Mouse (Mus musculus) forebrain, embryonic 12.5 days (tissue): ENCODE measurements around the gene Olfr49. TPM values are rescaled to one million over a fixed set of nuclear protein-coding genes. Genes with fewer than 3 reads are reported as not detected.
"Not testable (repeated sequence)": the region's sequence is repeated elsewhere in the genome, so short reads cannot be mapped to it uniquely, and the experiment has no call there.

Source experiments
- ATAC-seq: fragments of 200-750 bp; cut with Nextera tagmentation; 2 replicates; pipeline ENCODE4 v1.8.0; 2017; ENCODE audit warnings: moderate TSS enrichment; ENCODE audit not compliant: low FRiP score
- H3K27ac ChIP-seq: fragments of 300-500 bp; sonication (generic); 2 replicates; pipeline ENCODE4 v1.5.1; 2016; ENCODE audit warnings: mild to moderate bottlenecking
- H3K27me3 ChIP-seq: fragments of 300-500 bp; sonication (generic); 2 replicates; pipeline ENCODE4 v1.6.1; 2016; ENCODE audit warnings: mild to moderate bottlenecking
- H3K36me3 ChIP-seq: fragments of 300-500 bp; sonication (generic); replicated peaks from 2 replicates; pipeline ENCODE4 v1.6.1; 2016; ENCODE audit warnings: mild to moderate bottlenecking
- H3K4me1 ChIP-seq: fragments of 300-500 bp; sonication (generic); 2 replicates; pipeline ENCODE4 v1.6.1; 2016
- H3K4me2 ChIP-seq: fragments of 300-500 bp; sonication (generic); 2 replicates; pipeline ENCODE4 v1.6.1; 2016; ENCODE audit warnings: mild to moderate bottlenecking, moderate library complexity
- H3K4me3 ChIP-seq: fragments of 300-500 bp; sonication (generic); replicated peaks from 2 replicates; pipeline ENCODE4 v1.5.1; 2016; ENCODE audit warnings: mild to moderate bottlenecking
- H3K9ac ChIP-seq: fragments of 300-500 bp; sonication (generic); 2 replicates; pipeline ENCODE4 v1.6.1; 2016; ENCODE audit warnings: mild to moderate bottlenecking
- H3K9me3 ChIP-seq: fragments of 300-500 bp; sonication (generic); 2 replicates; pipeline ENCODE4 v1.6.1; 2016
- WGBS: fragments of 180-500 bp; shearing (Covaris S2); methylation state at CpG from one replicate; pipeline ENCODE4 v1.1.7; 2016; 5-methylcytosine and 5-hydroxymethylcytosine counted together
- polyA plus RNA-seq: library from polyadenylated mRNA; unstranded; fragments of >200 nt; fragmentation: Nextera tagmentation; extraction: Ambion mirVana; gene quantifications from 2 replicates; pipeline ENCODE4 v1.2.1, GENCODE M21; 2016

Gene Olfr49
- polyA plus RNA-seq, 1 experiment from 2014 or later = not detected

GRCm38 (mm10) chr14:54235825-54236540, 48.8 kb downstream of the Olfr49 start:
- WGBS = 84% methylated on average over 5 of the region's 5 CpGs
- no peak overlapping the region for H3K4me2 ChIP-seq
- no peak overlapping the region for H3K27ac ChIP-seq
- H3K36me3 ChIP-seq = peaks cover 27% of the 10 kb centered on the region
- no peaks in the 10 kb centered on the region for H3K27me3 ChIP-seq
- H3K9me3 ChIP-seq = no peaks in the 10 kb centered on the region
- H3K4me3 ChIP-seq = no peak overlapping the region
- no peak overlapping the region for H3K9ac ChIP-seq
- H3K4me1 ChIP-seq = peaks cover 17% of the 10 kb centered on the region
- no peak for ATAC-seq

DNA sequence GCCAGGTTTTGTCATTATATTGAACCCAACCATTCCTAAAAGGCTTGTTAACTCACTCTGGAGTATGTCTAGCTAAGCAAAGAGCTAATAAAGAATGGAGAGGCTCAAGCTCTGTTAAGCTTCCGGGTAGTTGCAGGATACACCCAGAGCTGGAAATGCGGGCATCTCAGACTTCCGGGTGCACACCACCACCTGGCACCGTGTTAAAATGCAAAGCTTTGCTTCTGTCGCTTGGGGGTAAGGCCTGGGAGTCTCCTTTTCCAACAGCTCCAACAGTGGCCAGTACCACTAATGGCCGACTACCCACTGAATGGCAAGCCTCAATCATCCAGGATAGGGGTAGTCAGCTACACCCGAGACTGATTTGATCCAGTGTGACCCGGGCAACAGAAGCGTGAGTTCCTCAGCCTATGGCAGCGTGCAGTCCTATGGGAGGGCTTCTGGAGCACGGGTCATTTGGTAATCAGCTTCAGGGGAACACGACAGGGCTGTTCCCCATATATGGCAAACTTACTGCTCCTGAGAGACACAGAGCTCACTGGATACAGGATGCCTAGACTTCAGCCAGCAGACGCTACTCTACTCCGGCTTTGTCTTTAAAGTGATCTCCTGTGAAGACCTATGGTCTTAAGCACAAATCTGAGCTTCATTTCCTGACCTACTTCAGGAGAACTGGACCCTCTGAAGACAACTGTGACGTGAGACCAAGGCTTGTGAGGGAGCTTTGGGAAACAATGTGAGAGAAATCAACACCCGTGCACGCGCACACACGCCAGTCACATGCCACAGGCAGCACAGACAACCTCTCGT, 50.3 kb downstream of the Olfr49 start:
- ATAC-seq = no peak
- Histone ChIP-seq H3K4me2 (no peak overlapping the region), H3K36me3 (peaks cover 25% of the 10 kb centered on the region), H3K27me3 (no peaks in the 10 kb centered on the region), H3K4me3 (no peak overlapping the region), H3K9ac (no peak overlapping the region), H3K4me1 (peaks cover 17% of the 10 kb centered on the region), H3K9me3 (no peaks in the 10 kb centered on the region), H3K27ac (0 out of 2 replicates have a peak overlapping the region, but pooled peaks have one; percentile 2)
- WGBS = 80% methylated on average over 20 of the region's 20 CpGs

DNA sequence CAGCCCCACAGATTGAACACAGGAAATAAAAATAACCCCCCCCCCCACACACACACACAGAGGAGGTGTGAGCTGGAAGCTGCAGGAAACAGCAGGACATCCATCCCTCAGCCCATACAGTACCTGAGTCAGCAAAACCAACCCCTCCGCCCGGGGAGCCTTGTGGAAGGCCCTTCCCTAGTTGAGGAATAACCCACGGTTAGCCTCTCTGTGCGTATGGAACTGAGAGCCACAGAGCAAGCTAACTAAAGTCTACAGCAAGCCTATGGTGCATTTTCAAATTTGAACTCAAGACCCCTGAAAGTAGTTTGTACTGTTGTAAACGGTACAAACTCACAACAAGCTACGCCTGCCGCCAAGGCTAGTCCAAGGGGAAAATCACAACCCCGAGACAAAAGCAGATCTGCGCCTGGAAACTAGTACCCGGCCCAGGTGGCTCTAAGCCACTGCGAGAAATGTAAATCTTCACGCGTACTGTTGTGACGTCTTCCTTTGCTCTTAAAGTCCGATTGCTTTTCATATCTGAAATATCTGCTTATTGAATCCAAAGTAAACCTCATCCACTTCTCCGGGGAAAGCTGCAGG, 51.1 kb downstream of the Olfr49 start:
- 81% methylated on average over 16 of the region's 16 CpGs for WGBS
- no peak overlapping the region for H3K4me3 ChIP-seq
- peaks cover 23% of the 10 kb centered on the region for H3K4me1 ChIP-seq
- peaks cover 22% of the 10 kb centered on the region for H3K36me3 ChIP-seq
- H3K27me3 ChIP-seq = no peaks in the 10 kb centered on the region
- H3K27ac ChIP-seq = 0 out of 2 replicates have a peak overlapping the region, but pooled peaks have one; percentile 14
- no peaks in the 10 kb centered on the region for H3K9me3 ChIP-seq
- H3K4me2 ChIP-seq = no peak overlapping the region
- ATAC-seq = no peak
- H3K9ac ChIP-seq = no peak overlapping the region

GRCm38 (mm10) chr14:54232811-54233558, 51.8 kb downstream of the Olfr49 start:
- Histone ChIP-seq H3K27ac (0 out of 2 replicates have a peak overlapping the region, but pooled peaks have one; percentile 14), H3K27me3 (no peaks in the 10 kb centered on the region), H3K4me2 (no peak overlapping the region), H3K4me3 (no peak overlapping the region), H3K4me1 (peaks cover 29% of the 10 kb centered on the region), H3K9me3 (no peaks in the 10 kb centered on the region), H3K36me3 (peaks cover 20% of the 10 kb centered on the region), H3K9ac (no peak overlapping the region)
- ATAC-seq = no peak
- 66% methylated on average over 9 of the region's 9 CpGs for WGBS

DNA sequence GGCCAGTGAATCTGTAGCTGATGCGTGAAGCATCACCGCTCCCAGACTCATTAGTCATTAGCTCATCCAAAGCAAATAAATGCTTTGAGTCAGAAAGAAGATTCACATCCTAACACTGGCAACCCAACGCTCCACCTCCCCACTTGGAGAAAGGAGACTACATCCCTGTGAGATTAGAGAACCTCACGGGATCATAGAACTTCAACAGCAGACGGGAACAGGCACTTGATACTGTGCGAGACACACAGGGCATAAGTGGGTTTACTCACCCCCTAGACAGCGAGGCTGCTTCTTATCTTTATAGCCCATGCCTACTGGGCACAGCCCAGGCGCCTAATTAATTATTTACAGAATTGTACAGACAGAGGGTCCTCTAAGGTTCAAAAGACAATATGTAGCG, 52.6 kb downstream of the Olfr49 start:
- H3K27ac ChIP-seq = peak overlapping the region; percentile 46; the same call in 1 of the 2 replicates
- H3K9me3 ChIP-seq = no peaks in the 10 kb centered on the region

DNA sequence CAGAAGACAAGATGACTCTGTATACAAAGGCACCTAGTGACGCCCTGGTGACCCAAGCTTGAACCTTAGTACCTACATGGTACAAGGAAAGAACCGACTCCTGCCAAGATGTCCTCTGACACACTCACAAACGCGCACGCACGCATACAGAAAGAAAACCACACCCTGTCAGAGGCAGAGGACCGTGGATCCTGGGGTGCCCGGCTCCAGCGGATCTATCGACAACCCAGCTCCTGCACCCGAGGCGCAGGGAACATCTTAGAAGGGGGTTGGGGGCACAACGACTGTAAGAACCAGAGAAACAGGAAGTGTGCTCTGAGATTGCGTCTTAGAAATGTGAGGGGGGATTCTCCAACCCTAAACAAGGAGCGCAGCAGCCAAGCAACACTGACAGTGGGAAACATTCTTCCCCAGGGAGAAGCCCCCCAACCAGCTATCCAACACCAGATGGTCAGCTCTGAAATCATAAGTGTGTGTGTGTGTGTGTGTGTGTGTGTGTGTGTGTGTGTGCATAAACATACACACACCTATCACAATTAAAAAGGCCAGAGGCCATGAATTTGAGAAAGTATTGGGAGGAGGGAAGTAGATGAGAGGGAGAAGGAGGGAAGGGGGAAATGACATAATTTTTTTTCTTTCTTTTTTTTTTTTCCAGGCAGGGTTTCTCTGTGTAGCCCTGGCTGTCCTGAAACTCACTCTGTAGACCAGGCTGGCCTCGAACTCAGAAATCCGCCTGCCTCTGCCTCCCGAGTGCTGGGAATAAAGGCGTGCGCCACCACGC, 53.4 kb downstream of the Olfr49 start:
- peaks cover 29% of the 10 kb centered on the region for H3K4me1 ChIP-seq
- H3K9me3 ChIP-seq = no peaks in the 10 kb centered on the region
- no peak for ATAC-seq
- H3K27ac ChIP-seq = no peak overlapping the region
- 89% methylated on average over 21 of the region's 21 CpGs for WGBS
- H3K9ac ChIP-seq = no peak overlapping the region
- 0 out of 2 replicates have a peak, but pooled peaks cover 3% of the 10 kb centered on the region for H3K27me3 ChIP-seq
- H3K4me2 ChIP-seq = no peak overlapping the region
- no peak overlapping the region for H3K4me3 ChIP-seq
- peaks cover 18% of the 10 kb centered on the region for H3K36me3 ChIP-seq

More for the DNA sequence above, 52.6 kb downstream of the Olfr49 start:
- H3K4me3 ChIP-seq = no peak overlapping the region
- H3K27me3 ChIP-seq = 0 out of 2 replicates have a peak, but pooled peaks cover 3% of the 10 kb centered on the region
- H3K9ac ChIP-seq = no peak overlapping the region
- H3K36me3 ChIP-seq = peaks cover 18% of the 10 kb centered on the region
- WGBS = 68% methylated on average over 9 of the region's 9 CpGs
- peaks cover 29% of the 10 kb centered on the region for H3K4me1 ChIP-seq
- ATAC-seq = no peak
- no peak overlapping the region for H3K4me2 ChIP-seq

- Histone ChIP-seq H3K9ac (no peak overlapping the region), H3K4me3 (no peak overlapping the region), H3K4me1 (peaks cover 29% of the 10 kb centered on the region), H3K36me3 (peaks cover 17% of the 10 kb centered on the region), H3K27ac (no peak overlapping the region), H3K9me3 (no peaks in the 10 kb centered on the region), H3K27me3 (peaks cover 3% of the 10 kb centered on the region; the same call in 1 of the 2 replicates), H3K4me2 (no peak overlapping the region)
- 87% methylated on average over 14 of the region's 14 CpGs for WGBS
- ATAC-seq = no peak
Observed at GRCm38 (mm10) chr14:54230638-54231150, 54.0 kb downstream of the Olfr49 start.

DNA sequence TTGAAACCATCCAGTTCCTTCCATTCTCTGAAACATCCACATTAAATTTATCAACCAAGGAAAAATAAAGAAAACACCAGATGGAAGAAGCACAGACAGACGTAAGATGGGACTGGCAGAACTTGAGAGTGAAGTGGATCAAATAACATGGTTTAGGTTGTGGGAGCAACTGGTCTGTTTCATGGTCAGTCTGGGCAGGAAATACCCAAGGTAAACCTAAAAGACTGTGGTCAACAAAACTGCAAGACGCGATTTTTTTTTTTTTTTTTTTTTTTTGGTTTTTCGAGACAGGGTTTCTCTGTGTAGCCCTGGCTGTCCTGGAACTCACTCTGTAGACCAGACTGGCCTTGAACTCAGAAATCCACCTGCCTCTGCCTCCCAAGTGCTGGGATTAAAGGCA, 54.9 kb downstream of the Olfr49 start:
- peaks cover 33% of the 10 kb centered on the region for H3K4me1 ChIP-seq
- H3K27me3 ChIP-seq, H3K4me2 ChIP-seq, H3K4me3 ChIP-seq, H3K9me3 ChIP-seq, H3K36me3 ChIP-seq, H3K9ac ChIP-seq, H3K27ac ChIP-seq, ATAC-seq: not testable (repeated sequence)
- 83% methylated on average over 3 of the region's 4 CpGs for WGBS

DNA sequence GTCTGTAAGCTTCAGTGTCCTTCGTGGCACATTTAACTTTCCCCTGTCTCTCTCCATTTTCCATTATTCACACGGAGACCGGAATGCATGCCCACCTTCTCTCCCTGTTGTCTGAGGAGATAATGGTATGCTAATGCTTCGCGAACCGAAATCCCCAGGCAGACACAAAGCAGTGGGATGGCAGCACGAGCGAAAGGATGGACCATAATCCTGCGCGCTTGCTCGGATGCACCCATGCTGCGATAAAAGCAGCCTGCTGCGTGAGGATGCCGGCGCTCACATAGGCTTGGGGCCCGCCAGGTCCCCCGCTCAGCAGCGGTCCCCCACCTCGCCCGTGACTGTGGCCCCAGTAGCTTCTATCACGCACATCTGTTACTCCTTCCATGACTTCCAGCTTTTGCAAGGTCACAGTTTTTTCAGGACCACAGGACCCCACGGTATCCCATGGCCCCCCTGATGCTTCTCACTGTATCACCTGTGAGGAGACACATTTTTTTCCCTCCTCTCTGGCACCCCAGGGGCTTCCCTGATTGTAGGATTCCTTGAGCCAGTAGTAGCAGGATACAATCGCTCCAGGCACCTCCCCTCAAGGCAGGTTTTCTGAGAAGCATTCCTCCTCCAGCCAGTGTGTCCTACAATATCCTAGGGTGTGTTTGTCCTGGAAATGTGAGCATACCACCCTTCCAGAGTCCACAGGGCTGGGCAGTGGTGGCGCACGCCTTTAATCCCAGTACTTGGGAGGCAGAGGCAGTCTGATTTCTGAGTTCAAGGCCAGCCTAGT, 55.6 kb downstream of the Olfr49 start:
- peaks cover 3% of the 10 kb centered on the region; the same call in 1 of the 2 replicates for H3K27me3 ChIP-seq
- peaks cover 31% of the 10 kb centered on the region for H3K4me1 ChIP-seq
- 3% methylated on average over 25 of the region's 25 CpGs for WGBS
- H3K36me3 ChIP-seq = 0 out of 2 replicates have a peak, but pooled peaks cover 3% of the 10 kb centered on the region
- peak overlapping the region; percentile 44; the same call in 1 of the 2 replicates for H3K9ac ChIP-seq
- H3K27ac ChIP-seq = peak overlapping the region; percentile 80
- ATAC-seq = peak; percentile 62
- H3K9me3 ChIP-seq = no peaks in the 10 kb centered on the region
- peak overlapping the region; percentile 34 for H3K4me3 ChIP-seq
- H3K4me2 ChIP-seq = peak overlapping the region; percentile 62

DNA sequence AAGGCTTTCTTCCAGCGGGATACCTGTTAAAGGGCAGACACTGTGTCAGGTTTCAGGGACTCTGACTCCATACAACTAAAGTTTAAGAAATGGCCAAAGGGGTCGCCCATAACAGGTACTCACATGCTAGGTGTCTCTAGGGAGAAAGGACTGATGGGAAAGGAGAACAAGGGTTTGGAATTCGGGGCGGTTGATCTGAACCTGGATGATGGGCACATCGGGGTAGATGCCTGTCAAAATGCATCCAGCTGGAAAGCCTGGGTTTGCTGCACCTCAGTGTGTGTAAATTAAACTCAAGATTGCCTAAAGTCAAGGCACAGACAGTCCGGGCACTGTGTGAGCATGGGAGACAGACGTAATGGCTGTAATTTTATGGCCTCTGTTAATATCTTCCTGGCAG, 56.2 kb downstream of the Olfr49 start:
- H3K9ac ChIP-seq = peak overlapping the region; percentile 44
- no peaks in the 10 kb centered on the region for H3K9me3 ChIP-seq
- 8% methylated on average over 7 of the region's 7 CpGs for WGBS
- H3K27ac ChIP-seq = peak overlapping the region; percentile 80
- H3K27me3 ChIP-seq = peaks cover 3% of the 10 kb centered on the region; the same call in 1 of the 2 replicates
- ATAC-seq = peak; percentile 27
- no peaks in the 10 kb centered on the region for H3K36me3 ChIP-seq
- peak overlapping the region; percentile 34 for H3K4me3 ChIP-seq
- H3K4me1 ChIP-seq = peaks cover 28% of the 10 kb centered on the region
- H3K4me2 ChIP-seq = peak overlapping the region; percentile 62
